Mouse (Mus musculus) G1E (cell line): Measurements from ENCODE around the gene Arhgap42.

Experiments
- CTCF ChIP-seq: IDR thresholded peaks from 2 replicates; pipeline ENCODE4 v1.5.1; 2012; ENCODE audit warnings: low read depth, low read length, inconsistent platforms, mixed read lengths
- POLR2AphosphoS5 ChIP-seq: IDR thresholded peaks from 2 replicates; pipeline ENCODE4 v1.6.1; 2012; ENCODE audit warnings: low read depth, low read length, inconsistent platforms; ENCODE audit not compliant: insufficient replicate concordance

DNA sequence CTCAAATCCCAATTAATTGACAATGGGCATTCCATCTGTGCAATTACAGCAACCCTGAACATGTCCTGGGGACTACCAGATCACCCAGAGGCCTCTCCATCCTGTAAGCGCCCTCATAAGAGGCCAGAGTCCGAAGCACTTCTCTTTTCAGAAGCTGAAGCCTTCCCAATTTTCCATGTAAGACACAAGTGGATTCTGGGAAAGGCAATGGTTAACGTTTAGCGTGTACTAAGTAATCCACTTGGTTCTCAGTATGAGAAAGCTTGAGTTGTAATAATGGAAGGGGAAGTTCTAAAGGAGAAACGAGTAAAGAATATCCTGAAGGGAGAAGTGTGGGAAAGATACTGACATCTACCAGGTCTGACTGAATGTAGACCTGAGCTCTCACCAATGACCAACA lies 1.4 kb downstream of the Arhgap42 start:
- TF ChIP-seq CTCF: no peak
- no peak for TF ChIP-seq POLR2AphosphoS5
